Mouse (Mus musculus) kidney, embryonic 14.5 days (tissue): ENCODE results near the gene Gls. TPM values are rescaled to one million over a fixed set of nuclear protein-coding genes. Genes with fewer than 3 reads are reported as not detected.

Experiments
- ATAC-seq: fragments of 200-750 bp; cut with Nextera tagmentation; 2 replicates; pipeline ENCODE4 v1.8.0; 2017; ENCODE audit warnings: moderate number of reproducible peaks, mild to moderate bottlenecking, moderate TSS enrichment, moderate library complexity; ENCODE audit not compliant: low FRiP score, low TSS enrichment
- H3K27ac ChIP-seq: fragments of 300-500 bp; sonication (generic); 2 replicates; pipeline ENCODE4 v1.5.1; 2014; ENCODE audit warnings: low read depth, mild to moderate bottlenecking, low read length, moderate library complexity, mixed read lengths
- H3K27me3 ChIP-seq: fragments of 300-500 bp; sonication (generic); 2 replicates; pipeline ENCODE4 v1.6.1; 2014; ENCODE audit warnings: mild to moderate bottlenecking, low read length; ENCODE audit not compliant: control insufficient read depth, insufficient read depth
- H3K36me3 ChIP-seq: fragments of 300-500 bp; sonication (generic); 2 replicates; pipeline ENCODE4 v1.6.1; 2014; ENCODE audit warnings: low read length, mixed read lengths; ENCODE audit not compliant: control insufficient read depth, insufficient read depth
- H3K4me1 ChIP-seq: fragments of 300-500 bp; sonication (generic); 2 replicates; pipeline ENCODE4 v1.6.1; 2014; ENCODE audit warnings: low read length, mixed read lengths; ENCODE audit not compliant: control insufficient read depth, insufficient read depth
- H3K4me2 ChIP-seq: fragments of 300-500 bp; sonication (generic); replicated peaks from 2 replicates; pipeline ENCODE4 v1.6.1; 2014; ENCODE audit warnings: low read depth, mild to moderate bottlenecking, low read length
- H3K4me3 ChIP-seq: fragments of 300-500 bp; sonication (generic); 2 replicates; pipeline ENCODE4 v1.5.1; 2014; ENCODE audit warnings: mild to moderate bottlenecking, low read length
- H3K9ac ChIP-seq: fragments of 300-500 bp; sonication (generic); 2 replicates; pipeline ENCODE4 v1.6.1; 2014; ENCODE audit warnings: low read depth, mild to moderate bottlenecking, low read length, moderate library complexity
- H3K9me3 ChIP-seq: fragments of 300-500 bp; sonication (generic); 2 replicates; pipeline ENCODE4 v1.6.1; 2016; ENCODE audit warnings: low read length; ENCODE audit not compliant: control insufficient read depth
- WGBS: fragments of 180-500 bp; shearing (Covaris S2); extraction: QIAGEN DNeasy Blood & Tissue Kit; methylation state at CpG from one replicate; pipeline ENCODE4 v1.1.7; 2014; 5-methylcytosine and 5-hydroxymethylcytosine counted together
- polyA plus RNA-seq: library from polyadenylated mRNA; unstranded; fragments of >200 nt; fragmentation: Nextera tagmentation; extraction: Ambion mirVana; gene quantifications from 2 replicates; pipeline ENCODE4 v1.2.1, GENCODE M21; 2014

The Gls gene
- polyA plus RNA-seq, 1 experiment from 2014 or later = 37.1 TPM

DNA sequence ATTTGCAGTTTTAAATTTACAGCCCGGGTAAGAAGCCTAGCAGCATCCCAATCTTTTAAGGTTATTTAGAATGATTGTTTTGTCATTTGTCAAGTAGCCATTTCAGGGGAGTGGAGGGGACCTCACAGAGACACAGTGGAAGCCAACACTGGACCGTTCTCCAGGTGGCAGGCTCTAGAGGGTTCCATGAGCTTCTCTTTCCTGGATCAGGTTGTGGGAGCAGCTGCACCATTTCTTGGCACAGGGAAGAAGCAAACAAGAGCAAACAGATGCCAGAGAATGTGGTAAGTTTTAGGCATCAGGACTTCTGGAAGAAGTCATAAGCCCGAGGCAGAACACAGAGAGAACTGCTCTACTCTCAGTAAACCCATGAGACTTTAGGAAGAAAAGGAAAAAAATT, 116.6 kb downstream of the Gls start:
- H3K9ac ChIP-seq = no peak overlapping the region
- H3K4me1 ChIP-seq = 0 out of 2 replicates have a peak, but pooled peaks cover 5% of the 10 kb centered on the region
- H3K4me2 ChIP-seq = no peak overlapping the region
- 84% methylated on average over 3 of the region's 3 CpGs for WGBS
- no peaks in the 10 kb centered on the region for H3K27me3 ChIP-seq
- H3K36me3 ChIP-seq = no peaks in the 10 kb centered on the region
- no peak overlapping the region for H3K27ac ChIP-seq
- H3K9me3 ChIP-seq = no peaks in the 10 kb centered on the region
- ATAC-seq = no peak
- no peak overlapping the region for H3K4me3 ChIP-seq

DNA sequence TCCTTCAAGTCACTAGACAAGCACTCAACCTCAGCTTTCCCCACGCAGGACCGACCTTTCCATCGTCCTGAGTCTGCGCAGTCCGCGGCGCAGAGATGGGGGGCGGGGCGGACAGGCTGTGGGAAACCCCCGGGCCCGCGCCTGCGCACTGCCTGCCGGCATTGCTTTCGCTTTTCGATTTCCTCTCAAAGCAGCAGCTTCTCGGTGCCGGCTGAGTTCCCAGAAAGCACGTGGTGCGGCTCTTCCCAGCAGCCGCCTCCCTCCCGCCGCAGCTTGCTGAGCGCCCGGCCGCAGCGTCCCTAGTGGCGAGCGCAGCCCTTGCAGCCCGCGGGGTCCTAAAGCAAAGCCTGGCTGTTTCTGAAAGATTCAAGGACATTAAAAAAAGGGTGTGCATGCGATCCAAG, 119.4 kb downstream of the Gls start:
- peak overlapping the region; percentile 33 for H3K4me3 ChIP-seq
- no peak overlapping the region for H3K27ac ChIP-seq
- H3K9me3 ChIP-seq = no peaks in the 10 kb centered on the region
- peak; percentile 98 for ATAC-seq
- H3K9ac ChIP-seq = peak overlapping the region; percentile 53; the same call in 1 of the 2 replicates
- H3K4me2 ChIP-seq = peak overlapping the region; percentile 51
- H3K36me3 ChIP-seq = no peaks in the 10 kb centered on the region
- 0 out of 2 replicates have a peak, but pooled peaks cover 5% of the 10 kb centered on the region for H3K4me1 ChIP-seq
- H3K27me3 ChIP-seq = no peaks in the 10 kb centered on the region
- under 1% methylated on average over 32 of the region's 32 CpGs for WGBS

Other genes starting within 250 kb of the Gls start
- gene Stat4, start 246.1 kb downstream of the Gls start, polyA plus RNA-seq = 0.86 and 0.95 TPM in 2 replicates
- gene Stat1, start 113.8 kb downstream of the Gls start, polyA plus RNA-seq = 16.7 and 20.0 TPM in 2 replicates